In the genomic region with DNA sequence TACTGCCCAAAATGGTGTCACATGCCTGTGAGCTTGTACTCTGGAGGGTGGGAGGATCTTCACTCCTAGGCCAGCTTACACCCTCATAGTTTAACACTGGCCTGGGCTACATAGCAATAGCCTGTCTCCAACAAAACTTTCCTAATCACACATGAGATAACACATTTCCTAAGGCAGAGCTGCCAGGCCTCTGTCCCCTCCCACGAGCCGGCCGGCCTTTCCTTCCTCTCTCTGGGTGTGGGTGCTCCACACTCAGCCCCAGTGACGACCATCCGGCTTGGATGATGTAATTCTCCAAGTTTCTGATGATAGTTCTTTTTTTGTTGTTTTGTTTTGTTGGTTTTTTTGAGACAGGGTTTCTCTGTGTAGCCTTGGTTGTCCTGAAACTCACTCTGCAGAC, we compare ENCODE assay signal across 12 mouse cellular contexts. TPM values are rescaled to one million over a fixed set of nuclear protein-coding genes. Genes with fewer than 3 reads are reported as not detected.
DNase-seq lines count a peak whose midpoint lies in the region; TF ChIP-seq lines count a peak whose summit lies in the region.
"Had no signal": no experiment of that assay in that cellular context is flagged by ENCODE, and none has a peak within 500 bp of the region (broad histone marks: within the 10 kb centered on the region; RNA-seq: fewer than 3 reads in every experiment).

No protein-coding gene starts in this region.

- 33% methylated on average over 5 of the region's 5 CpGs for WGBS in heart, adult 2 months

- H3K9ac ChIP-seq in heart, adult 2 months (ENCODE audit: low read depth, low read length), result no peak overlapping the region
- H3K9ac ChIP-seq: hindbrain, embryonic 15.5 days had no signal

- intact Hi-C loops in heart, adult 2 months (cut with DNase I), result no loop called here
- intact Hi-C loops in heart, postnatal 36 days (cut with DNase I), result no loop called here

- H3K4me1 ChIP-seq in heart, adult 2 months (ENCODE audit: control insufficient read depth, insufficient read depth, low read length), result no peaks in the 10 kb centered on the region

- peak; percentile 12 for DNase-seq in adrenal gland, postnatal 10 days
- no peak for DNase-seq in adrenal gland, adult 8-10 months
- peak; percentile 26 to 54 for DNase-seq in heart, adult 2 months
- peak; percentile 16 to 23 for DNase-seq in heart, postnatal 36 days
- DNase-seq in lung, postnatal 25 days (ENCODE audit: low spot score), result peak; percentile 18
- DNase-seq in right cerebral cortex, adult 2 months (ENCODE audit: low spot score in 2 of 2), result no peak
- no peak for DNase-seq in cerebellum, postnatal 4 days (ENCODE audit: low spot score in 2 of 2)
- no peak for DNase-seq in c-Kit-positive CD71-positive TER-119-positive erythroid progenitor cells, embryonic 14.5 days (ENCODE audit: low spot score)
- DNase-seq: cerebellum, postnatal 10 days; kidney, postnatal 25 days had no signal

- no peak for TF ChIP-seq EP300 in heart, adult 2 months (IDR thresholded peaks at IDR 0.05; ENCODE audit: insufficient read depth, low read depth, low read length)

- H3K36me3 ChIP-seq in heart, adult 2 months (ENCODE audit: control insufficient read depth, insufficient read depth, low read length), result no peaks in the 10 kb centered on the region
- H3K36me3 ChIP-seq: G1E; hindbrain, embryonic 15.5 days had no signal

- H3K4me3 ChIP-seq in heart, adult 2 months, result no peak overlapping the region
- H3K4me3 ChIP-seq: hindbrain, embryonic 15.5 days had no signal

- no peak overlapping the region for H3K27ac ChIP-seq in heart, adult 2 months
- H3K27ac ChIP-seq: hindbrain, embryonic 15.5 days had no signal

- H3K27me3 ChIP-seq in heart, adult 2 months (ENCODE audit: control insufficient read depth, insufficient read depth, low read length), result no peaks in the 10 kb centered on the region
- H3K27me3 ChIP-seq: hindbrain, embryonic 15.5 days had no signal

- TF ChIP-seq POLR2A in heart, adult 2 months (IDR thresholded peaks at IDR 0.05; ENCODE audit: insufficient read depth, low read depth, low read length), result no peak

- TF ChIP-seq CTCF in heart, adult 2 months (IDR thresholded peaks at IDR 0.05), result no peak

- H3K79me2 ChIP-seq in heart, adult 2 months (replicated peaks; ENCODE audit: control insufficient read depth, insufficient read depth, low read length), result no peaks in the 10 kb centered on the region

RNA-seq across cellular contexts. Expression of a gene that starts 54.1 kb away (rescaled TPM):
- 1 to 10 TPM; 7.8 to 10.0 TPM for total RNA-seq in adrenal gland, postnatal 10 days (2021)
- 1 to 10 TPM; 6.1 to 6.9 (median 6.4) TPM for total RNA-seq in adrenal gland, adult 8-10 months (2022)
- total RNA-seq in heart, adult 2 months (2021), result 1 to 10 TPM; 5.2 to 7.4 TPM
- polyA plus RNA-seq in heart, adult 2 months (2012; rRNA removed), result 2.9 and 4.5 TPM in 2 replicates
- 1 to 10 TPM; 5.0 to 7.6 TPM for total RNA-seq in heart, postnatal 36 days (2021)

Comparison
In these comparisons a context has a peak if more than half of its experiments do, and no peak if none do; other contexts are left out.
1. DNase-seq: peak in adrenal gland, postnatal 10 days (single experiment), heart, adult 2 months (2 of 2), heart, postnatal 36 days (2 of 2) and lung, postnatal 25 days (single experiment); none in adrenal gland, adult 8-10 months (single experiment), right cerebral cortex, adult 2 months (0 of 2), cerebellum, postnatal 4 days (0 of 2) and c-Kit-positive CD71-positive TER-119-positive erythroid progenitor cells, embryonic 14.5 days (single experiment).